Mouse (Mus musculus): Measurements from ENCODE around the gene Polr2j. TPM values are rescaled to one million over a fixed set of nuclear protein-coding genes. Genes with fewer than 3 reads are reported as not detected.

The Polr2j gene
- polyA plus RNA-seq, 1 experiment, result 139 TPM

- Histone ChIP-seq H3K4me3 (no peak overlapping the region), H3K79me2 (ENCODE audit: control insufficient read depth, insufficient read depth) (no peaks in the 10 kb centered on the region), H3K4me2 (ENCODE audit: low read depth) (no peak overlapping the region), H3K27me3 (ENCODE audit: control insufficient read depth, insufficient read depth, insufficient read length) (no peaks in the 10 kb centered on the region), H3ac (ENCODE audit: control insufficient read depth, insufficient read length) (no peak overlapping the region), H3K36me3 (ENCODE audit: control insufficient read depth, insufficient read depth) (no peaks in the 10 kb centered on the region)
- TF ChIP-seq MYOD1 (IDR thresholded peaks at IDR 0.05; ENCODE audit: control insufficient read depth in 1 of 3, insufficient read length in 2 of 3, low read depth in 2 of 3), result no peak
- no peak for TF ChIP-seq CEBPB (IDR thresholded peaks at IDR 0.05; ENCODE audit: insufficient read depth, poor library complexity, severe bottlenecking)
- no peak for TF ChIP-seq TCF12 (IDR thresholded peaks at IDR 0.05; ENCODE audit: insufficient read depth, poor library complexity, severe bottlenecking)
- no peak for TF ChIP-seq USF1 (IDR thresholded peaks at IDR 0.05; ENCODE audit: low read depth)
- no peak for TF ChIP-seq REST (IDR thresholded peaks at IDR 0.05; ENCODE audit: insufficient read depth, insufficient read length)
- no peak for TF ChIP-seq TCF3 (IDR thresholded peaks at IDR 0.05; ENCODE audit: insufficient read length, low read depth)
- TF ChIP-seq MAX (IDR thresholded peaks at IDR 0.05; ENCODE audit: low read depth), result no peak
- TF ChIP-seq SRF (IDR thresholded peaks at IDR 0.05; ENCODE audit: control insufficient read depth, insufficient read length, low read depth), result no peak
- TF ChIP-seq POLR2A (IDR thresholded peaks at IDR 0.05; ENCODE audit: insufficient read length, low read depth), result no peak
- TF ChIP-seq MYOG (IDR thresholded peaks at IDR 0.05; ENCODE audit: control insufficient read depth in 1 of 3, insufficient read depth in 1 of 3, insufficient read length in 2 of 3, low read depth in 2 of 3), result no peak
- no peak for TF ChIP-seq POLR2AphosphoS2 (IDR thresholded peaks at IDR 0.05; ENCODE audit: insufficient read length, low read depth)
- TF ChIP-seq E2F4 (IDR thresholded peaks at IDR 0.05; ENCODE audit: insufficient read depth), result no peak
Measured at GRCm38 (mm10) chr5:136076284-136076683, 40.1 kb upstream of the Polr2j start.

GRCm38 (mm10) chr5:136077001-136077550 lies 39.4 kb upstream of the Polr2j start:
- no peak overlapping the region for H3K4me3 ChIP-seq
- H3K27me3 ChIP-seq (ENCODE audit: control insufficient read depth, insufficient read depth, insufficient read length), result no peaks in the 10 kb centered on the region
- no peaks in the 10 kb centered on the region for H3K79me2 ChIP-seq (ENCODE audit: control insufficient read depth, insufficient read depth)
- TF ChIP-seq REST (IDR thresholded peaks at IDR 0.05; ENCODE audit: insufficient read depth, insufficient read length) (no peak), TCF3 (IDR thresholded peaks at IDR 0.05; ENCODE audit: insufficient read length, low read depth) (no peak), TCF12 (IDR thresholded peaks at IDR 0.05; ENCODE audit: insufficient read depth, poor library complexity, severe bottlenecking) (no peak), SRF (IDR thresholded peaks at IDR 0.05; ENCODE audit: control insufficient read depth, insufficient read length, low read depth) (no peak)
- no peak overlapping the region for H3ac ChIP-seq (ENCODE audit: control insufficient read depth, insufficient read length)
- H3K4me2 ChIP-seq (ENCODE audit: low read depth), result no peak overlapping the region
- H3K36me3 ChIP-seq (ENCODE audit: control insufficient read depth, insufficient read depth), result no peaks in the 10 kb centered on the region

- Histone ChIP-seq H3K4me2 (ENCODE audit: low read depth) (no peak overlapping the region), H3ac (ENCODE audit: control insufficient read depth, insufficient read length) (no peak overlapping the region), H3K27me3 (ENCODE audit: control insufficient read depth, insufficient read depth, insufficient read length) (no peaks in the 10 kb centered on the region), H3K79me2 (ENCODE audit: control insufficient read depth, insufficient read depth) (no peaks in the 10 kb centered on the region), H3K36me3 (ENCODE audit: control insufficient read depth, insufficient read depth) (no peaks in the 10 kb centered on the region), H3K4me3 (no peak overlapping the region)
- no peak for TF ChIP-seq SRF (IDR thresholded peaks at IDR 0.05; ENCODE audit: control insufficient read depth, insufficient read length, low read depth)
- no peak for TF ChIP-seq E2F4 (IDR thresholded peaks at IDR 0.05; ENCODE audit: insufficient read depth)
- no peak for TF ChIP-seq REST (IDR thresholded peaks at IDR 0.05; ENCODE audit: insufficient read depth, insufficient read length)
- TF ChIP-seq POLR2A (IDR thresholded peaks at IDR 0.05; ENCODE audit: insufficient read length, low read depth), result no peak
- no peak for TF ChIP-seq TCF12 (IDR thresholded peaks at IDR 0.05; ENCODE audit: insufficient read depth, poor library complexity, severe bottlenecking)
- TF ChIP-seq USF1 (IDR thresholded peaks at IDR 0.05; ENCODE audit: low read depth), result no peak
- no peak for TF ChIP-seq MYOD1 (IDR thresholded peaks at IDR 0.05; ENCODE audit: control insufficient read depth in 1 of 3, insufficient read length in 2 of 3, low read depth in 2 of 3)
- no peak for TF ChIP-seq POLR2AphosphoS2 (IDR thresholded peaks at IDR 0.05; ENCODE audit: insufficient read length, low read depth)
- no peak for TF ChIP-seq MAX (IDR thresholded peaks at IDR 0.05; ENCODE audit: low read depth)
- no peak for TF ChIP-seq CEBPB (IDR thresholded peaks at IDR 0.05; ENCODE audit: insufficient read depth, poor library complexity, severe bottlenecking)
- no peak for TF ChIP-seq TCF3 (IDR thresholded peaks at IDR 0.05; ENCODE audit: insufficient read length, low read depth)
Measured at GRCm38 (mm10) chr5:136078136-136078535, 38.3 kb upstream of the Polr2j start.

- TF ChIP-seq TCF3 (IDR thresholded peaks at IDR 0.05; ENCODE audit: insufficient read length, low read depth), result no peak
- H3ac ChIP-seq (ENCODE audit: control insufficient read depth, insufficient read length), result no peak overlapping the region
- no peaks in the 10 kb centered on the region for H3K36me3 ChIP-seq (ENCODE audit: control insufficient read depth, insufficient read depth)
- no peak overlapping the region for H3K4me2 ChIP-seq (ENCODE audit: low read depth)
- H3K27me3 ChIP-seq (ENCODE audit: control insufficient read depth, insufficient read depth, insufficient read length), result no peaks in the 10 kb centered on the region
- no peak overlapping the region for H3K4me3 ChIP-seq
- H3K79me2 ChIP-seq (ENCODE audit: control insufficient read depth, insufficient read depth), result peaks cover 12% of the 10 kb centered on the region
Measured at GRCm38 (mm10) chr5:136082345-136082744, 34.1 kb upstream of the Polr2j start.

GRCm38 (mm10) chr5:136083669-136084107 lies 32.7 kb upstream of the Polr2j start, which contains the start of gene Rasa4:
Gene Rasa4 (plus strand): TSS chr5:136083916.
- H3K4me2 ChIP-seq (ENCODE audit: low read depth), result peak within 1 kb of the TSS; percentile 88
- no peaks in the 10 kb centered on the region for H3K27me3 ChIP-seq (ENCODE audit: control insufficient read depth, insufficient read depth, insufficient read length)
- H3K79me2 ChIP-seq (ENCODE audit: control insufficient read depth, insufficient read depth), result peaks cover 12% of the 10 kb centered on the region
- no peaks in the 10 kb centered on the region for H3K36me3 ChIP-seq (ENCODE audit: control insufficient read depth, insufficient read depth)
- peak within 1 kb of the TSS; percentile 31 for H3ac ChIP-seq (ENCODE audit: control insufficient read depth, insufficient read length)
- TF ChIP-seq MYOG (IDR thresholded peaks at IDR 0.05; ENCODE audit: control insufficient read depth in 1 of 3, insufficient read depth in 1 of 3, insufficient read length in 2 of 3, low read depth in 2 of 3) (no peak), E2F4 (IDR thresholded peaks at IDR 0.05; ENCODE audit: insufficient read depth) (no peak), REST (IDR thresholded peaks at IDR 0.05; ENCODE audit: insufficient read depth, insufficient read length) (no peak), MYOD1 (IDR thresholded peaks at IDR 0.05; ENCODE audit: control insufficient read depth in 1 of 3, insufficient read length in 2 of 3, low read depth in 2 of 3) (no peak), MAX (IDR thresholded peaks at IDR 0.05; ENCODE audit: low read depth) (no peak), TCF3 (IDR thresholded peaks at IDR 0.05; ENCODE audit: insufficient read length, low read depth) (no peak), SRF (IDR thresholded peaks at IDR 0.05; ENCODE audit: control insufficient read depth, insufficient read length, low read depth) (no peak), TCF12 (IDR thresholded peaks at IDR 0.05; ENCODE audit: insufficient read depth, poor library complexity, severe bottlenecking) (no peak), POLR2AphosphoS2 (IDR thresholded peaks at IDR 0.05; ENCODE audit: insufficient read length, low read depth) (peak; percentile 75), POLR2A (IDR thresholded peaks at IDR 0.05; ENCODE audit: insufficient read length, low read depth) (peak; percentile 72)
- H3K4me3 ChIP-seq, result peak within 1 kb of the TSS; percentile 68
